Mouse (Mus musculus) layer of hippocampus, postnatal 36 days (tissue): Measurements from ENCODE around the gene Ddi1. TPM values are rescaled to one million over a fixed set of nuclear protein-coding genes. Genes with fewer than 3 reads are reported as not detected.
"Not testable (repeated sequence)": the region's sequence is repeated elsewhere in the genome, so short reads cannot be mapped to it uniquely, and the experiment has no call there.

Source experiments
- DNase-seq, 2 experiments: peaks; one replicate each; pipeline ENCODE4 v3.0.0; 2022
- total RNA-seq, 2 experiments: library from RNA; stranded (reverse); gene quantifications; 2 replicates each; pipeline ENCODE4 v1.2.3; 2021

Ddi1 gene
- not detected for total RNA-seq

DNA sequence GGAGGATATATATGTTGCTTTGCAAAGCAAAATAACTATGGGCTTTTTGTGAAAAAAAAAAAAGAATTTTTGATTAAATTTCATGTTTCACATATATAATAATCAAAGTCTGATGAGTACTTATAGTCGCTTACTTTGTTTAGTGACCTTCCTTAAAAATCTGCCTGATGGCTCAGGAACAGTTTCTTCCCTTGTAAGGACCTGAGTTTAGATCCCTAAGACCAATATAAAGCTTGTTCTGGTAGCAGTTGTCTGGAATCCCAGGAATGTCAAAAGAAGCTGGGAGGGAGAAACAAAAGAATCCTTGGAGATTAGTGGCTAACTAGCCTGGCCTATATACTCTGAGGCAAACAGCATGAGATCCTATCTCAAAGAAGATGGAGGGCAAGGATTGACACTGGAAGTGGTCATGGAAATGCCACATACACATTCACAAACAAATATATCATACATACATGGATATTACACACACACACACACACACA lies at the start of gene Ddi1:
Gene Ddi1, minus strand, starts transcription at position 51 of the 485 bp plus-strand sequence.
- DNase-seq, result no peak

DNA sequence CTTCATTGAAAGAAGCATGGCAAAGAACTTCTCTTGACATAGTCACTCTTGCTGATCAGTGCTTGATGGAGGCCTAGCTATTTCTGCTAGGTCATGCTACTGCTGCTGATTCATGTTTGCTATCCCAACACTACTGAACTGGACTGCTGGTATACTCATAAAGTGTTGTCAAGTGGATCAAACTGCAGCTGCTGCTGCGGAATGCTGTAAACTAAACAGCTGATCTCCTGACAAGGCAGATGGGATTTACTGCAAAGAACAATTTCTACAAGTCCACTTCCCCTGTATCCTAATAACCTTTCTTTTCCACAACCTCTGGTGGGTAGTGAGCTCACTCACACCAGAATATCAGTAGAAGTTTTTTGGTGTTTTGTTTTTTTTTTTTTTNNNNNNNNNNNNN lies 47.5 kb upstream of the Ddi1 start:
- no peak for DNase-seq

DNA sequence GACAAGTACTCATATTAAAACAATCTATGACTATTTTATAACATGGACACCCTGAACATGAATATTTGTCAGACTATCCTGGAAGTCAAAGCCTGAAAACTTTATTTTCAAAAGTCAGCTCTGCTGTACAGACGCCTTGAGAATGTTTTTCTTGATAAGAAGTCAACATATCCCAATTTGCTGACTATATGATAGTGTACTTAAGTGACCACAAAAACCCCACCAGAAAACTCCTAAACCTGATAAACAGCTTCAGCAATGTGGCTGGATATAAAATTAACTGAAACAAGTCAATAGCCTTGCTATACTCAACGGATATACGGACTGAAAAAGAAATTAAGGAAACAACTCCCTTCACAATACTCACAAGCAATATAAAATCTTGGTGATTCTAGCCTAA lies 36.2 kb upstream of the Ddi1 start:
- DNase-seq, result no peak

DNA sequence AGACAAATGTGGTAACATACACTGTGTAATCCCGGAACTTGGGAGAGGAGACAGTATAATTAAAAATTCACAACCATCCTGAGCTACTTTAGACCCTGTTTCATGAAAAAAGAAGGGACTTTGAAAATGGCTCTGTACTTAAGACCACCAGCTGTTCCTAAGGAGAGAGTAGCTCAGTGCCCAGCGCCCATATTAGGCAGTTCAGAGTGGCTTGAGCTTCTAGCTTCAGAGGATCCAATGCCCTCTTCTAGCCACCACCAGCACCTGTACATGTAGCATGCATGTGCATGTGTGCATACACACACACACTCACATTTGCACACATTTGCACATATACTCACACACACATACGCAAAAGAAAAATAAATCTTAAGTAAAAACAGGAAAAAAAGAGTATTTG lies 34.9 kb upstream of the Ddi1 start:
- no peak for DNase-seq

DNA sequence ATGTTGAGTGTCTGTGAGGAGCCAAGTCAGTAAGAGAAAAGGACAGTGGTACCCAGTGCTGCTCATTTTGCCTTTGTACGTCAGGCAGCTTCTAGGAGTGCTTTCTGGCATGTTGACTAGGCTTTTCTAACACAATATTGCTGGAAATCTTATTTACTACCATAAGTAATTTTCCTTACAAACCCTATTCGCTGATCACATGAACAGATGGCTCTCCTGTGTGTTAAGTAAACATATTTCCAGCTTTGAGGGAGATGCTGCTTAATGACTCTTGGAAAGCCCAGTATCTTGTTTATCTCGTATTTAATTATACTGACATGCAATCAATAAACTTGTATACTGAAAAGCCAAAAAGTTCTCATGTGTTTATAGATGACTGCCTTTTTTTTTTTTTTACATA lies 32.4 kb upstream of the Ddi1 start:
- no peak for DNase-seq

DNA sequence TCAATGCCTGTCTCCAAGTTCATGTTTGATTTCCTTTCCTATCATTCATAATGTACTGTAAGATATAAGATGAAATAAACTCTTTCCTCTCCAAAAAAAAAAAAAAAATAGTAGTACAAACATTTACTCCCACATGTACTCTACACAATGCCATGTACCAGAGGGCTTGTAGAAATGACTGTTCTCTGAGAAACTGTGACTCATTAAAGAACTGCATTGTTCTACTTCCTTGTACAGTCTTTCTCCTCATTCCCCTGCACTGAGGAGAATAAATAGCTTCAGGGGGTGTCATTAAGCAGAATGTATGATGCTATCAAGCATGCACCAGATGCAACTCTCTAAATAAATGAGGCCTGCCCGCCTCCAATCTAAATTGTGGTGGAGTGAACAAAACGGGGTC lies 28.9 kb upstream of the Ddi1 start:
- no peak for DNase-seq

DNA sequence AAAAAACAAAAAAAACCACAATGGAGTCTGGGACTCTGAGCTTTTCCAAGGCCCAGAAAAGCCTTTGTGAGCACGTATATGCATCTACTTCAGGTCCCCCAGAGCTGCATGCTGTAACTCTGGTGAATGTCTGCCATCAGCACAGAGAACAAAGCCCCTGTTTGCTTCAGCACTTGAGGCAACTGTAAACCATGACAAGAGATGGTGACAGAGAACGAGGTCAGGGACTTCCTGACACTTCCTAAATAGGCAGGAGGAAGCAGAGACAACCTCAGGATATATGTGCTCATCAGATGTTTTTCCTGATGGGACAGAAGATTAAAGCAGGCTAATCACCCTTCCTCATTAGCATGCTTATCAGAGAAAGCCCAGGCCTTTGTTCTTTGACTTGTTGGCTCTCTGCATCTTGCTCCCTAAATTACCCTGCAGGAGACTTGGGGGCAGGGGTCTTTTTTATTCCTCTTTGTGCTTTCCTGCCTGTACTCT lies 19.6 kb upstream of the Ddi1 start:
- no peak for DNase-seq

DNA sequence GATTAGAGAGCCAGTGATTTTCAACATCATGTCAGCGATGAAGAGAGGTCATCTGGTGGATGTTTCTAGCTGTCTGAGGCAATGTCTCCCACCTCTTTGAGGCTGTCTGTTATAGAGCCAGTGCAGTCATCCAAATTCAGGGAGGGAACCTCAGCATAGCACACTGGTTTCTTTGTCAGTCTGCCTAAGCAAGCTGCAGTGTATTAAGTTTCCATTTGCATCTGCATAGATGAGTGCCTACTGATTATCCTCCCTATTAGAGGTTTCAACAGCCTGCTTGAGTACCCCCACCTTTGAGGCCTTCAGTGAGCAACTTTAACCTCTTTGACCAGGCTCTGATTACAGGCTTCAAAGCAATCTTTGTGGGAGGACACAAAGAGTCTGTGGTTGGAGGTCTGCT lies 17.1 kb upstream of the Ddi1 start:
- DNase-seq, result no peak

DNA sequence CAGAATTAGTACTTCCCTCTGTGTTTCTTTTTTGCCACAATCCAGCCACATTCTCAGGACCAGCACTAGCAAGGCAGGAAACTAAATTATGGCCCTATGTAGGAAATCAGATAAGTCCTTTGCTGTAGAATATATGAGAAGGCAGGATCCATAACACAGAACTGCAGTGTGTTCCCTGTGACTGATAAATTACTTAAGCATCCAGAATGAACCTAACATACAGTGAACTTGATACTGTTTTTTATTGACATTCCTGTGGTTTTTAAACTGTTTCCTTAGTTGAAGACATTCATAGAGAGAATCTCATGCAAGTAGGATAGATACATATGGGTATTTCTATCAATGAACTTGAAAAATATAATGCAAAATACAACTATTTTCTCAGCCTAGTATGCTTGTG lies 7.9 kb upstream of the Ddi1 start:
- no peak for DNase-seq

DNA sequence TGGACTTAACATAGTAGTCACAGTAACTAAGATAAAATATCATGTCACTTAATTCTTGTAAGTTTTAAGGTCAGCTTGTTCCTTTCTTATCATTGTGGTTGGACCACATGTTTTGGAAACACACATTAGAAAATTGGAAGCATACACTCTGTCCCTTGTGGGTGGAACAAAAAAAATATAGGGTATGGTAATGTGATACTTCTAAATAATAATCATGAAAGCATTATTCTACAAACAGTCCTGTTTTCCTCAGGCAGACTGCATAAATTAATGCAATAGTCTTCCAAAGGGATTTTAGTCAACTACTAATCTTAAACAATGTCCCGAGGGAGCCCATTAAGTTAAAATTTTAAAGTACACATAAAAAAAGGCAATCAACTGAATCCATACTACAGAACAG lies 6.7 kb upstream of the Ddi1 start:
- no peak for DNase-seq

DNA sequence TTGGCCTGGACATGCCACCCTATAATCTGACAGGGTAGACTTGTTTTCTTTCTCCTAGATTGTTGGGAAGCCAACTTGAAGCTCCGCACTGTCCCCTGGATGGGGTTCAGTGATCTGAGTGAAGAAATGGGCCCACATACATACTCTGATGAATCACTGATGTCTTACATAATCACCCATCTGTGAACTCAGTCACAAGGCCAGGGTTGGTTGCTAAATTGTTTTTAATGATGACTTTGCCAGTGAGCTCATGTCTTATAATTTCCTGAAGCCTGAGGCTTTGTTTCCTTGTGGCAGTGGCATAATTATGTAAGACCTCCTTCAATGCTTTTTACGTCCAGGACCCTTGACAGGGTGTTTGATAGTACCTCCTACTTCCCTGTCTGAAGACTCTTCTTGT lies 4.8 kb downstream of the Ddi1 start:
- no peak for DNase-seq

DNA sequence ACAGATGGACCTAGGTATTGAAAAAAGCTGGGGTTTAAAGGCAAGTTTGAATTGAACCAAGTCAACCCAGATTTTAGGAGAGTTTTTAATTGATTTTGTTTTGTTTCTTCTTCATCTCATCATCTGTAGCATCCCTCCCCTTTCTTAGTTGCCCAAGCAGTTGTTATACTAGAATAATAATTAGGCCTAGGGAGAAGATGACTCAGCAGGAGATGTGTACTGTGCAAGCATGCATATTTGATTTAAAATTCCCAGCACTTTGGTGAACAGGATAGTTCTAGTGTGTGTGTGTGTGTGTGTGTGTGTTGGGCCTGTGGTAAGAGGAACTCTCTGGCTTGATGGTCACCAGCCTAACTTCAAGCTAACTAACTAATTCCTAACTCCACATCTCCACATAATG lies 12.6 kb downstream of the Ddi1 start:
- DNase-seq, result no peak

DNA sequence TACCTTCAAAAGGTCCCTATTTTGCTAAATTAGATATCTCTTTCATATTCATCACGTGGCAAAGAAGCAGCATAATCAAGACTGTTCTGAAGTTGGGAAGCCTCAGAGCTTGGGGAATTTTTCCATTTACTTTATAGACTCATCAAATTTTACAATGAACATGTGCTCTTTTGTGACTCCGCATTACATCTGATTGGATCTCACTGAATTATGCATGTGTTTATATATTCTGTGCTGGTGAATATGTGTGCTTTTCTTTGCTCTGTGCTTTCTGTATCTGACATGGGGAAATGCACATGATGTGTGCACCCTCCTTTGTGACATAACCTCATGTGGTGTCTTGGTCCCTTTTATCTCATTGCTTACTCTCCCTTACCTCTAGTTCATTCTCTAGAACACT lies 17.7 kb downstream of the Ddi1 start:
- no peak for DNase-seq

DNA sequence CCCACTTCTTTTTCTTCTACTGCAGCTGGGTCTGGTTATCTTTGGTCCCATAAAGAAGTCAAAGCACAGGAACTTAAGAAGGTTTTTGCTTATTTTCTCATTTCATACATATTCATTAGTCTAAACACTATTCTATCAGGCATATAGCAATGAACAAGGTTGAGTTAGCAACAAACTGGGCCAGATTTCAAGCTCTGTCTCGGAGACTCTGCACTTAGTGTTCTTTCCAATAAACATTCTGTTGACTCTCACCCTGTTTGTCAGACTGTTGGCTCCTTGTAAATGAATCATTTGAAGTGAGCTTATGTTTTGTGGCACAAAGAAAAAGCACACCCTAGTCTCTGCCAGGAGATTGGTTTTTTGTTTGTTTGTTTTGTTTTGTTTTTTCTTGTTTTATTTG lies 19.3 kb downstream of the Ddi1 start:
- no peak for DNase-seq

DNA sequence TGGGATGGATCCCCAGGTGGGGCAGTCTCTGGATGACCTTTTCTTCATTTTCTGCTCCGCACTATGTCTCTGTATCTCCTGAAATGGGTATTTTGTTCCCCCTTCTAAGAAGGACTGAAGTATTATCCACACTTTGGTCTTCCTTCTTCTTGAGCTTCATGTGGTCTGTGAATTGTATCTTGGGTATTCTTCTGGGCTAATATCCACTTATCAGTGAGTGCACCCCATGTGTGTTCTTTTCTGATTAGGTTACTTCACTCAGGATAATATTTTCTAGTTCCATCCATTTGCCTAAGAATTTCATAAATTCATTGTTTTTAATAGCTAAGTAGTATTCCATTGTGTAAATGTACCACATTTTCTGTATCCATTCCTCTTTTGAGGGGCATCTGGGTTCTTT lies 33.7 kb downstream of the Ddi1 start:
- DNase-seq, result not testable (repeated sequence)

DNA sequence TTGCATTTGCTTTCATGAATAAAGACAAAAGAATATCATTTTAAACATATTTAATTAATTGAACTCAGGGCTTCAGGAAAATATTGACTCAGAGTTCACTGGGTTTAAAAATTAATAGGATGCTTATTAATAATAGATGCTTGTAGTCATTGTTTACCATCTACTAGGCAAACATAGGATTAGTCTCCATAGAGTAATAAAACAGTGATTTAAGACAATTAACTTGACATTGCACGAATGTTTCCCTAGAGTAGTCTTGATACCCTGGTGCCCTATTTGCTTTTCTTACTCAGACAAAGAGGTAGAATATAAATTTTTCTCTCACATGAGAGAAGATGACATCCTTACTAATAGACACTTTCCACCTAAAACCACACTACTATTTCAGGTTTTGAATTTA lies 52.1 kb downstream of the Ddi1 start:
- no peak for DNase-seq

DNA sequence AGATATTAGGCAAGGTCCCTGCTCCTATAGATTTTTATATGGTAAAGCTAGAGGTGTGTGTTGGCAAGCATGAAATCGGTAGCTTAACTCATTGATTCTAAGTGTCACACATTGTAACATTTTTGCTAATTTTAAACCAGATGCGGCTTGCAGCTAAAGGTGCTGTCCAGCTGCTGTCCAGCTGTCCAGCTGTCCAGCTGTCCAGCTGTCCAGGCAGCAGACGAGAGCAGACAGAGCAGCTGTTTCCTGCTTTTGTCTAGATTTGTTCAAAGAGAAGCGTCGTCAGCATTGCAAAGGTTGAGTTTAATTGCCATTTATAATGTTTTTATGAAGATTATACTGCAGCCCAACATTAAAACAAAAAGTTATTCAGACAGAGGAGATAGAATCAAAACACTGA lies 56.8 kb downstream of the Ddi1 start:
- no peak for DNase-seq

Other genes starting within 250 kb of the Ddi1 start
- gene Pdgfd, start 101.3 kb downstream of the Ddi1 start, total RNA-seq, result 1 to 10 TPM; 3.6 to 3.8 TPM